Mouse (Mus musculus) bone marrow macrophage, adult 2 months (primary cell): ENCODE results near the gene Emilin1.

Experiments used
- CTCF ChIP-seq: IDR thresholded peaks from 2 replicates; pipeline ENCODE4 v1.5.1; 2012; ENCODE audit warnings: low read depth, mild to moderate bottlenecking, low read length, moderate library complexity
- POLR2A ChIP-seq: IDR thresholded peaks from 2 replicates; pipeline ENCODE4 v1.6.1; 2012; ENCODE audit warnings: mild to moderate bottlenecking, low read depth, low read length, borderline replicate concordance

DNA sequence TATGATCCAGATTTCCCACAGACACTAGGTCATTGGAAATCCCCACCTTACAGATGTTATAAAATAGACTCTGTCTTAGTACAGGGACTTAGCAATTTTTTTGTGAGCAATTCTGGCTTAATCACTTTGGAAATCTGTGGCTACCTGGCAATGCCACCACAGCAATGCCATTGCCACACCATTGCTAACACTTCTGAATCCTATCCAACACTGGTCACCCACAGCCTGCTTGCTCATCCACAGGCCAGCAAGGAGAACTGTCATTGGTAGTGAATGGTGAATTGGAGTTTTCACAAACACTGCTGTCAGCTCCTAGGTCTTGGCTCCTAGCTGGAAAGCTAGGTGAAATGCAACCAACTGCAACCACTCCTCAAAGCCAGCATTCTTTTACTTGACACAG is 2.7 kb upstream of the Emilin1 start:
- TF ChIP-seq POLR2A (no peak), CTCF (no peak)
